Mouse (Mus musculus) C3H10T1/2 (cell line): ENCODE results near the gene Vmn1r60. TPM values are rescaled to one million over a fixed set of nuclear protein-coding genes. Genes with fewer than 3 reads are reported as not detected.

Experiments
- polyA plus RNA-seq, 2 experiments: library from polyadenylated mRNA; unstranded; fragments of >200 nt; fragmentation: generic; extraction: Trizol; gene quantifications; one replicate each; pipeline ENCODE4 v1.2.1; 2012; ENCODE audit warnings: missing spikeins in 2 of 2

The Vmn1r60 gene
- polyA plus RNA-seq: not detected

GRCm38 (mm10) chr7:5547217-5547616, at the start of gene Vmn1r60:
Gene Vmn1r60, minus strand, starts transcription at chr7:5547317.

GRCm38 (mm10) chr7:5493856-5494255, 53.3 kb downstream of the Vmn1r60 start, which contains the start of gene Vmn2r28:
Gene Vmn2r28, minus strand, starts transcription at chr7:5493956.

Other genes with a start within 250 kb of the Vmn1r60 start
- not detected for gene Gm5065, start 196.8 kb downstream of the Vmn1r60 start, polyA plus RNA-seq
- gene Nlrp2, start 196.3 kb downstream of the Vmn1r60 start, polyA plus RNA-seq: not detected
- not detected for gene Vmn1r58, start 133.9 kb downstream of the Vmn1r60 start, polyA plus RNA-seq
- gene Vmn1r59, start 90.5 kb downstream of the Vmn1r60 start, polyA plus RNA-seq: not detected
- gene Vmn2r28, start 53.4 kb downstream of the Vmn1r60 start, polyA plus RNA-seq: not detected
- not detected for gene Vmn1r61, start 66.0 kb upstream of the Vmn1r60 start, polyA plus RNA-seq
- not detected for gene Vmn1r62, start 126.3 kb upstream of the Vmn1r60 start, polyA plus RNA-seq